Mouse (Mus musculus): ENCODE measurements around the gene Pelo.

Gene Pelo

DNA sequence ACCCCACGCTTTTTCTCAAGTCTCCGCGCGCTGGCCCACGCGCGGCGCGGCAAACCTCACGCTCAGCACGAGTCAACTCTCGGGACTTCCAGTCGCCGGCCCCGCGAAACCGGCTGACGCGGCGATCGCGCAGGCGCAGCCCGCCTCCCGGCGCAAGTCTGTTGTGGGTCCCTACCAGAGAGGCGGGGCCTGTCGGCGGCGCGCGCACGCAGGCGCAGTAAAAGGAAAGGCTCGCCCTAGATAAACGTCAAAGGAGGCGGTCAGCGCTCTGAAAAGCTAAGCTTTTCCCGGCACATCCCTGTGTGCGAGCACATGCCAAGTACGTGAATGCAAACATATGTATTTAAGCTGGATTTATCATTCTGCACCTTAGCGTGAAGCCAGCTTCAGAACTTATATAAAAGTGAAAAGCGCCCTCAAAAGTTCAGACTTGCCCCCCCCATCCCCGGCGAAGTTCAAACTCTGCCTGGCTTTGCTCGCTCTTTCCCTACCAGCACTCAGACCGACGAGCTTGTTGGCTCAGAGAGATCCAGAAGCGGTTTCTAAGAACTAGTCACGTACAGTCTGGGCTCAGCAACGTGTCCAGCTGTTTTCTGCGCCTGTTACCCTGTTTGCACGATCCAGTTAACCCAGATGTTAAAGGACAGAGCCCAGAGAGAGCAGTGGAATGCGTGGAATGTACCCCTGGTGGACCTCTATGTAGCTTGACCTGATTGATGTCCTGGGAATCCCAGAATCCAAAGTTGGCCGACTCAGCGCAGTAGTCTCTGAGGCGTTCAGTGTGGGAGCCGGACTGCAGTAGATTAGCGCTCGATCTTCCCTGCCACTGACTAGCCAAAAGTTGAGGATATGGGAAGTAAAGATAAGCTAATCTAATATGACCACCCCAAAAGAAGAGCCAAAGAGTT, at the start of gene Pelo:
TSS of gene Pelo (minus strand) at position 118 of the 908 bp plus-strand sequence.
- peak; percentile 79 for DNase-seq (ENCODE audit: low read depth, low spot score)

DNA sequence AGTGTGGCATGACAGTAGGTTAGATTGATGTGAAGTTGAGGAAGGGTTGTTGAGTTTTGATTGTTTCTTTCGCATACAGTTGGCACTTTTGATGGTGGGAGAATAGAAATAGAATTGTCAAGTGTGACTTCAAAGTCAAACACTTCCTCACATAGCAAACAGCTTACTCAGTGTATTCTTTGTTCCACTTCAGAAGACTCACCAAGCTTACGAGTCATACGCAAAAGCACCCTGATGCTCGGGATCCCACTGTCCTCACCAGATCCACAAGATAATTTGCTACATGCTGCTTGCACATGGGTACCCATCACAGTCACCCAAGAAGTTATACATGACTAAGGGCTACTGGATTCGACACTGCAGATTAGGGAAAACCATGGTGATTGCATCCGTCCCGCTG, 48.5 kb upstream of the Pelo start:
- DNase-seq (ENCODE audit: low read depth, low spot score) = no peak

DNA sequence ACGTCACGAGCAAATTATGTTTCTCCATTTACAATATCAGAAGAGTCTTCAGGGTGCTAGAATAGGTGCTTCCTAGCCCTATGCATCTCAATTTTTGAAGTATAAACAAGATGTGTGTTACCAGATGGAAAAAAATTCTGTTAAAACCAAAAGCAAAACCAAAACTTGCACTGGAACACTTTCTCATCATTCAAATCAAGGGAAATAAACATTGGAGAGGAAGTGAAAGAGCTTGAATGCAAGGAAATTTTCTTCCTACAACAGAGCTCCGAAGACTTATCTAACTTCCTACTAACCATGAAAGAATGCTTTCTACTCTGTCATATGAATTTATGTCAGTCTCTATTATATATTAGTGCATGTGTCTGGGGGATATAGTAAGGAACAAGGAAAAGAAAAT, 46.8 kb upstream of the Pelo start:
- no peak for DNase-seq (ENCODE audit: low read depth, low spot score)

DNA sequence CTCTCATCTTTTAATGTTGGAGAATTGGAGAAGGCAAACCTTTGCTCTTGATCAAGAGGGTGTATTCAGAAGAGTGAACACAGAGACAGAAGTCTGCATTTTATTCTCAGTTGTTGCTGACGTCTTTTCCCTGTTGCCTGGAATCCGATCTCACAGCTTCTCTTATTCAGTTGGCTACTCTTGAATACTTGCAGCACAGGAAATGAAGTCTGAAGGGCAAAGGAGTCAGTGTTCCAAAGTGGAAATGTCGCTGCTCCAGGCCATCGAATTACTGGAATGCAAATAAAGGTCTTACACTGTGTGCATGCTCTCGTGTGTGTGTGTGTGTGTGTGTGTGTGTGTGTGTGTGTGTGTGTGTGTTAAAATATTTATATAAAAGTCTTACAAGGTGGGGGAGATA, 42.4 kb upstream of the Pelo start:
- DNase-seq (ENCODE audit: low read depth, low spot score) = no peak

DNA sequence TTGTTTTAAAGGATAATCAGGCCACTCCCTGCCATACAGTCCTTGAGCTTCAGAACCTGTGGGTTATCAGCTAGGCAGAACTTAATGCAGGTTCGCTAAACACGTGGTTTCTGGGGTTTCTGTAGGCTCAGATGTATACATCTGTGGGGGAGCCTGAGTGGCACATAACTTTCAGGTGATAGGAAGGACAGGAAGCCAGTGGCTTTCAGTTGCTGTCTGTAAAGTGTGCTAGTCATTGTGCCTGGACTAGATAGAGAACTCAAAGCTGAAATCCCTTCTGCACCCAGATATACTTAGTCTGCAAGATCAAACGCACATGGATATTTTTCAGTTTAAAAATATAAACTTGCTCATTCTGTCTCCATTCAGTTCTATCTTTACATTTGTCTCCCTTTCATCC, 41.4 kb upstream of the Pelo start:
- no peak for DNase-seq (ENCODE audit: low read depth, low spot score)

DNA sequence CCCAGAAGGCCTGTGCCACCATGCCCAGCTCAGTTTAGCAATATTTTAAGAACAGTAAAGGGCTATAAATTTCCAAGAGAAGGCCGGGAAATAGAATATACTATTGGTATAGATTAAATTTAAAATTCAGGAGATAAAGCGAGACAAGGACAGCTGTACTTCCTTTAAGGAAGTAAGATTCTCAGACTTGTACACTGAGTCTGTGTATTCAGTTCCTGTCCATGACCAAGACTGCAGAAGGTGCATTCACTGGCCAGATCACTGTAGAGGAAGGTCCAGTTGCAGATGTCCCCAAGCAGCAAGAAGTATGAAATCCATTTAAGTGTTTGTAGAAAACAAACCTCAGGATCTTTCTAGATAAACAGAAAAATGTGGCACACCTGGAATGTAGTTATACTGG, 40.0 kb upstream of the Pelo start:
- no peak for DNase-seq (ENCODE audit: low read depth, low spot score)

DNA sequence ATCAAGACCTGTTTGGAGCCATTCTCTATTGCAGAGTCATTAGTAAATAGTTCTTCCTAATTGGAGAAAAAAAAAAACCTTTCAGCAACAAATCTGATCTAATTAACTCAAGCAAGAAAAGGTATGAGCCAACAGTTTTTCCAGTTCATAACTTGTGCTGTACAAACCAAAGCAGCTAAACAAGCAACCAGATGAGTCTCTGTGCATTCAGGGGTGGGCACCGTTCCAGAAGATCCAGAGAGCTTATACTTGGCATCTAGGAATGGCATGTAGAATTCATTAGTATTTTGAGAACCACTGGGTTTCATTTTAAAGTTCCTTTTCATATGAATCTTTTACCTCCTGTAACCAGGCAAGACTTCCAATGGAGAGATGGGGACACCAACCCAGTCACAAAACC, 37.8 kb upstream of the Pelo start:
- DNase-seq (ENCODE audit: low read depth, low spot score) = no peak

DNA sequence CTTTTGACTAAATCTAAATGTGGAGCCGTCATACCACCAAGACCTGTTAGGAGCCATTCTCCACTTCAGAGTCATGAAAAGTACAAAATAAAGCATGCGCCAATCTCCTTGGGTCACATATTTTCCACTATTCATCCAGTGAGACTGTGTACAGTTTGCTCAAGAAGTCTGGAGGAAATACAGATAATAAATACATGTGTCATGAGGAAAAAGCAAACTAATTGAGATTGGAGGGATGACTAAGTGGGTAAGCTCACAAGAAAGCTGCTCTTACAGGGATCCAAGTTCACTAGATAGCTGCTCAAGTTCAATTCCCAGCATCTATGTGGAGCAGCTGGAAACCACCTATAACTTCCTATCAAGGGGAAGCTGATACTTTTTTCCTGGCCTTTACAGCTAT, 36.5 kb upstream of the Pelo start:
- no peak for DNase-seq (ENCODE audit: low read depth, low spot score)

DNA sequence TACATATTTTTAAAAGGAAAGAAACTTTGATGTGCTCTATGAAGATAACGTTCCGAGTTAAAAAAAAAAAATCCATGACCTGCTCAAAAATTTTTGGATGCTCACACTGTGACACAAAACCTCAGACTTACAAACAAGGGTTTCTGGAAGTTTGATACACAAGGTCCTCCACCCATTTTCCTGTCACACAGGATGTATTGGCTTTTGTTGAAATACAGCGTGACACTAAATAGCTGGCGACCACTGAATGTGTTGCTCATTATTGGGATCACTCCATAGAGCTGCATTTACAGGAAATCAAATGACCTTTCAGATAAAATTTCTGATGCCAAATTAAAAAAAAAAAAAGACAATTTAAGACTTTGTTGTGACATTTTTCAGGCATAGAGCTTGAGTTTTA, 35.1 kb upstream of the Pelo start:
- DNase-seq (ENCODE audit: low read depth, low spot score) = no peak

DNA sequence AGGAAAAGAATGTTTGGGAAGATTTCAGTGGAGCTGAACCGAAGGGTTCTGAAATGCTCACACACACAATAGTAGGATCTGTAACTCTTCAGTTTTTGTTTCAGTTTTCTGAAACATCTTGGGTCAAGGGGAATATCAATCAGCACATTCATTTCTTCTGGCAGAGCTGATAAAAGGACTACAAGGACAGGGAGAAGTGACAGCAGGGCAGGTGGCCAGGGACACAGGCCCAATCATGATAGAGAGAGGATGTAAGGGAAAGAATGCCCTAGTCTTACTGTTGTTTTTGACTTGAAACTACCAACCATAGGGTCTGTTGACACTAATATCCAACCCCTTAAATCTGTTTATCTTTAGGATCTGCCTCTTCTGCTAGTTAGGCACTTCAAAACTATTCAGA, 34.5 kb upstream of the Pelo start:
- DNase-seq (ENCODE audit: low read depth, low spot score) = no peak

DNA sequence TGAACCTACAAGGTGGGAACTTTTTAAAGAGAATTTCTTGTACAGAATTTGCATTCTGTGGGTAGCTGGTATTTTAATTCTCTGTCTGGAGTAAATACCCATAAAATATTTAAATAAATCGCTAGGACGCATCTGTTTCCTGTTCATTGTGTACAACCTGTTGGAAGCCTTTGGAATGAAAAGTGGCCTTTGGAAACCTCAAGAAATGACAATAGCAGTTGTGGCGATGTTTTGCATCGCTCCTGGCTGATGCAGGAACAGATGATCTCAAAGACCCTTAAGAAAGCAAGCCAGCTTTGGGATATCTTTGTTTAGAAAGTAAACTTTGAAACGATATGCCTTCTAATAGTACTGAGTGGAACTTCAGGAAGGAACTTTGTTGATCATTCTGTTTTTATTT, 28.8 kb upstream of the Pelo start:
- DNase-seq (ENCODE audit: low read depth, low spot score) = no peak

DNA sequence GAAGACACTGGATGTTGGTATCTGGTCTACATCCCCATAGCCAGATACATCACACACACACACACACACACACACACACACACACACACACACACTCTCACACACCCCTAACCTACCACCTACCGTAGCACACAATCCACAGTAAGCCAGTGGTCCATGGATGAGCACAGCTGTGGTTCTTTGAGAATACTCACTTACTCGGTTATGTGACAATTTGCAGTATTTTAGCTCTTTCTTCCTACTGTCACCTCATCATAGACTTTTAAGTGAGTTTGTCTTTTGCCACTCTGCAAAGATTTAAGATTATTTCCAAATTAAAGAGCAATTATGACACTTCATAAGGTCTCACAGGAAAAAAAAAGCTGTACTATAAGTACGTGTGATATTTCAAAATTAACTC, 28.2 kb upstream of the Pelo start:
- DNase-seq (ENCODE audit: low read depth, low spot score) = no peak

DNA sequence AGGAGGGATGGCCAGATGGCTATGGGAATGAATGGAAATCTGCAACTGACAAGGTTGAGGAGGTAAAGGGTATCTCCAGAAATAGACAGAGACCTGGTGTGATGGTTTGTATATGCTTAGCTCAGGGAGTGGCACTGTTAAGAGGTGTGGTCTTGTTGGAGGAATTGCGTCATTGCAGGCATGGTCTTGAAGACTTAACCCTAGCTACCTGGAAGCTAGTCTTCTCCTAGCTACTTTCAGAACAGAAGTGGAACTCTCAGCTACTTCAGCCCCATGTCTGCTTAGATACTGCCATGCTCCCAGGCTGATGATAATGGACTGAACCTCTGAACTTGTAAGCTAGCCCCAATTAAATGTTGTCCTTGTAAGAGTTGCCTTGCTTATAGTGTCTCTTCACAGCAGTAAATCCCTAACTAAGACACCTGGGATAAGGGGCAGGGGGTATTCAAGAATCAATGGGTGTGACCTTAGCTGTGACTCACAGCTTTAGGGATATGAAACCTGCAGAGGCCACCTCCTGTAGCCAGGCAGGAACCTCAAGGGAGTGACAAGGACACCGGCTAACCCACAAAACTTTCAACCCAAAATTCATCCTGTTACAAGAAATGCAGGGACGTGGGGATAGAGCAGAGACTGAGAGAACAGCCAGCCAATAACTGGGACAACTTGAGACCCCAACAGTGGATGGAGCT, 27.1 kb upstream of the Pelo start:
- no peak for DNase-seq (ENCODE audit: low read depth, low spot score)

DNA sequence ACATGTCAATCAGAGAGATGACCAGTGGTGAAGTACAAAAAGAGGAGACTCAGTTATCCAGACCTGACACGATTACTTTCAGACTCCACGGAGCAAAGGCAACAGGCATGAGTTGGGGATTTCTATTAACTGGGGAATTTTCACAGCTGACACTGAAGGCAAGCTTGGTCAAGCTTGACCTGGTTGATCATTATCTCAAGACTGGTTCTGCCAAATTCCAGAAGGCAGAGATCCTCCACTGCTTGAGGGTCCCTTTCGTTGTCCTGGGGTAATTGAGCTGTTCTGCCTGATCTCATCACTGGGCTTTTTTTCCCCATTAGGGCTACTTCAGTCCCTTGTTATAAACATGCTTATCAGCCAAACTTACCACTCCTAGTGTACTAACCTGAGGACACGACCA, 19.6 kb upstream of the Pelo start:
- no peak for DNase-seq (ENCODE audit: low read depth, low spot score)

DNA sequence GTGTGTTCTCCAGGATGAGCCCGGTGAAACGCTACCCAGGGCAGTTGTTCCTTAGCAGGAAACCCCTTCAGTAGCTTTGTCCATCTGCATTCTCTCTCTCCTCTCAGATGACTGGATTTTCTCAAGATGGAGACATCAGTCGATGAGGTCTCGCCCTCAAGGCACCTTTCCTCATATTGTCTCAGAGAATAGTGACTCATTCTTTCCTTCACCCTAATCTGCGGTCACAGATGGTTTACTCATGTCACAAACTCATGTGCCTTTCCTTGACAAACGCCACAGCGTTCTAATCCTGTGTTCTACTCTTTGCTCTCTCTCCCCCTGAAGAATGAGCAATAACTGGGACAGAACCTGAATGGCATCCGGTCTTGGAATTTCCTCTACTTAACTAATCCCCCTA, 17.4 kb upstream of the Pelo start:
- DNase-seq (ENCODE audit: low read depth, low spot score) = no peak

DNA sequence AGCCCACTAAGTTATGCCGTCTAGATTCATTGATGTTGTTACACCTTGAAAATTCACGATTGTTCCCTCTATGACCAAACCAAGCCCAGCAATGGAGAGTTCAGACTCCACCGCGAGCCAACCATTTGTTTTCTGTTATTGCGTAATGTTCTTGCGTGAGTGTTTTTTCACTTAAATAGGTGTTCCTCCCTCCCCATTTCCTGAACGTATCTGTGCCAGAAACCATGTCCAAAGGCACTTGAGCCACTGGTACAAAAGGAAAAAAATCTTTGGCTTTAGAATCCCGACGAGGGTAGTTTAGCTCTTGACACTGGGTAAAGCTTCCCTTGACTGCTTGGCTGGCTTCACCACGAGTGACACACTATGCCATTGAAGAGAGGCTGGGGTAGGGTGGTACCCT, 16.2 kb upstream of the Pelo start:
- no peak for DNase-seq (ENCODE audit: low read depth, low spot score)

DNA sequence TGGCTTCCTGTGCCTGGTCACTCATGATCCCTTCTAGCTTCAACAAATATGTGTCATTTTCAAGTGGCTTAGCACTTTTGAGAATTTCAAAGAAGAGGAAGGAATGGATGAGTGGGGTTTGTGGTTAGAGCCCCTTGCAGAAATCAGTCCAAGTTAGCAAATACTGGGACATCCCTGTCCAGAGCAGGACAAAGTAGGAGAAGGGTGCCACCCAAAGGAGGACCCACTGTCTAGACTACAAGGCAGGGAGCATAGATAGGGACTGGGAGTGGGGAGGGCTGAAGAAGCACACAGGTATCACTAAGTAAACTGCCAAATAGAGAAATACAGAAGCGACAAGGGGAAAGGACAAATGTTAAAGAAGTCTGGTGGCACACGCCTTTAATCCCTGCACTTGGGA, 12.8 kb upstream of the Pelo start:
- no peak for DNase-seq (ENCODE audit: low read depth, low spot score)

DNA sequence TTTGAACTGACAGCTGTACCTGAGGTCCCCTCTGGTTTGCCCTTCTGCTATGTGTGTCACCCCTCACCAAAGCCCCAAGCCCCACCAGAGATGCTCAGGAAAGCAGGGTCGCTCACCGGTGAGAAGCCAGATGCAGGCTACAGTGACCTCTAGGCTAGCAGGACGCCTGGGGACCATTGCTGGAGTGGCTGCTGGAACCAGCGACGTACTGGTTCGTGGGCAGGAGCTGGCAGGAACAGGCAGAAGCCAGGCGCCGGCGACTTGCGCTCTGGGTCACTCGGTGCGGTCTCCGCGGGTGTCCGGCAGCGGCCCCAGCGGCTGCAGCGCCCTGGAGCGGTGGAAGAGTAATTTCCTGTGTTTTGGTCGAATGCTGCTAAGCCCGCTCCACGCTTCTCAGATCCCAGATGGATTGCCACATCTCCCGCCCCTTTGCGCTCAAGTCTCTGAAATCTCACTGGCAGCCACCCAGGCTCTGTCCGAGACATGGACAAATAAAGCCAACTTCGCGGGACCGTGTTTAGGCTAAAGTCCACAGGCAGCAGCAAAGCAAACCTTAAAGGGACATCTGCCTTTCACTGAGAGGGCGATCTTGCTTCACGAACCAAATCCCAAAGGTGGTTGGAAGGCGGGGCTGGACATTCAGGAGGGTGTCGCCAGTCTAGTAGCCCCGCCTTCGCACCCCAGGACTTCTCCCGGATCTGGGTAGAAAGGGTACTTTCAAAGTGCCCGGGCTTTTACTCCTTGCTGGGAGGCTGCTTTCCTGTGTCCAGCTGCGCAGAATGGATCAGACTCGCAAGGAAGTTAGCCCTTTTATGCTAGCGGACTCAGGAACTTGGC, 11.6 kb upstream of the Pelo start, which contains the start of the genes Gm49395 and Itga1:
TSS of gene Gm49395 (minus strand) at position 567 of the 837 bp plus-strand sequence.
TSS of gene Itga1 (minus strand) at position 610 of the 837 bp plus-strand sequence.
- DNase-seq (ENCODE audit: low read depth, low spot score) = no peak

DNA sequence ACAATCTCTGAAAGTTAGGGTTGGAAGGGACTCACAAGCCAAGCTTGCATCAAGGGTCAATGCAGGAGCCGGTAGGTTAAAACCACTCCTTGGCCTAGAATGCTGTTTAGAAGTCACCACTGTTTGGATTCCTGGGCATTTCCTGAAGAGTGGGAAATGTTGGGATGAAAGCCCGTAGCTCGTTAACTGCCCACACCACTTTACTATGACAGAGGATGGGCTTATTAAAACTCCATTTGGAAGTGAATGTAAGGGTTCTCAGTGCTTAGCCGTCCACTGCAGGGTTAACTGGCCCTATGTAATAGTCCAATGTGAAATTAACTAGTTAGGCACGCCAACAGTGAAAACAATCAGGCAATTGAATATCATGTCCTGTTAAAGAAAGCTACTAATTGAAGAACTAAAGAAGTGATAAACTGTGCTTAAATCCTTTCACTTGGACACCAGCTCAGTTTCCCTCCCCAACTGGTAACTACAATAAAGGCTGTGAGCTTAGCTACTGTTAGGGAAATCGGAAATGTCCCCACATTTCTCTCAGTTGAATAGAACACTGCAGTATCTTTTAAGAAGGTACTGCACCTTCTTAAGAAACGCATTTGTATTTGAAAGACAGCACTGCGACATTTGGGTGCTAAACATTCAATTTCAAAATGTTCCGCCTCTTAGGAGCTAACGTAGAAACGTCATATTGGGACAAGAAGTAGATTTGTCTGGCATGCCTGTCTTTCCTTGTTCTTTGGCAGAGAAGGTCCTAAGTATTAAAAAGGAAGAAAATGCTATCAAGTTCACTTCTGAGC, 10.6 kb upstream of the Pelo start:
- DNase-seq (ENCODE audit: low read depth, low spot score) = no peak

DNA sequence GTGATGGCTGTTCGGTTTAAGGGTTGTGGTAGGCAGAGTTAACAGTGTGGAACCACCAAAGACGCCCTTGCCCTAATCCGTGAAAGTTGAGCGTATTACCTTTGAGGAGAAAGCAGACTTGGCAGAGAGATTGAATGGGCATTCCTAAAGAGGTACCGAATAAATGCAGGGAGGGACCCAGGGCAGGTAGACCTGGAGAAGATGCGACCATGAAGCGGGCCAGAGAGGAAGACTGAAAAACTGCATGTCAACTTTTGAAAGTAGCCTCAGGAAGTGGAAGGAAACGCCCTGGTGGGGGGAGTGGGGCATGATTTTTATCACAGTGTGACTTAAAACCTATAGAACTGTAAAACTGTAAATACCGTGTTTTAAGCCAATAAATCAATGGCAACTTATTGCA, 9.4 kb upstream of the Pelo start:
- no peak for DNase-seq (ENCODE audit: low read depth, low spot score)

DNA sequence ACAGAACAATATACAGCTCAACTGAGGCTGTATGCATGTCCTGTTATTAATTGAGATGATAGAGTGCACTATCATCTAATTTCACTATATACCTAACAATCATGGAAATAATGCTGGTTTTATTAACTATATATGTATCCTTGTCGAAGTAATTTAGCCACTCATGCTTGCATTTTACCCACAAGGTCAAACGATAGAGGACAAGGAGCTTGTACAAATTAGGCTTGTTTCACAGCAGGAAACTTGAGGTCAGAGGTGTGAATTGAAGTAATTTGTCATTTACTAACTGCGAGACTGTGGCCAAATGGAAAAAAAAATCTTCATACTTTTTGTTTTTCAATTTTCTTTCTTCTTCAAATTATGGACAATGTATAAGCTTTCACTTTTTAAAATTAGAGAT, 8.2 kb upstream of the Pelo start:
- no peak for DNase-seq (ENCODE audit: low read depth, low spot score)

Data from retina, adult 2 months (tissue).